Mouse (Mus musculus) bone marrow macrophage, adult 2 months (primary cell): ENCODE data around the gene Serpinf1.

Experiments used
- CTCF ChIP-seq: IDR thresholded peaks from 2 replicates; pipeline ENCODE4 v1.5.1; 2012; ENCODE audit warnings: low read depth, mild to moderate bottlenecking, low read length, moderate library complexity
- POLR2A ChIP-seq: IDR thresholded peaks from 2 replicates; pipeline ENCODE4 v1.6.1; 2012; ENCODE audit warnings: mild to moderate bottlenecking, low read depth, low read length, borderline replicate concordance

DNA sequence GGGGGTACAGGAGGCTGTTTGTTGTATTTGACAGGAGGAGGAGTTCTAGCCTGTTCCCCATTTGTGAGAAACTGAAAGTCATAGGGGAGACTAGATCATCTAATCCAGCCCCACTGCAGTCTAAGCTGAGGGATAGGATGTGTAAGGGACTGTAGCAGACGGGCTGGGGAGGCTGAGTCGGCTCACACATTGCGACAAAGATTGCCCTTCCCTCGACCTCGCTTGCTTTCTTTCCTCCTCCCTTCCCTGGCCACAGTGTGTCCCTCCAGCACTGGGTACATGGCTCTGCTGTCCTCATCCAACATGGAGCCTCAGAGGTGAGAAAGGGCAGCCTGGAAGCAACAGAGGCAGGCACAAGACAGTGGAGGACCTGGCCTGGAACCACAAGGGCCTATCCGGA is 42.5 kb upstream of the Serpinf1 start:
- TF ChIP-seq CTCF, result no peak
- no peak for TF ChIP-seq POLR2A
